Mouse (Mus musculus) E14TG2a.4 (cell line): ENCODE measurements around the gene Actn1.

Source experiments
- CTCF ChIP-seq: conservative IDR thresholded peaks from 2 replicates; pipeline ENCODE4 v1.5.1; 2014; ENCODE audit warnings: low read length
- NANOG ChIP-seq: IDR thresholded peaks from 2 replicates; pipeline ENCODE4 v1.6.1; 2014; ENCODE audit warnings: borderline replicate concordance, low read length, mixed read lengths
- POU5F1 ChIP-seq: IDR thresholded peaks from 2 replicates; pipeline ENCODE4 v1.6.1; 2014; ENCODE audit warnings: low read length, borderline replicate concordance

- TF ChIP-seq CTCF (no peak), POU5F1 (no peak), NANOG (no peak)
These were observed 78.3 kb downstream of the Actn1 start for GRCm38 (mm10) chr12:80181831-80182230.
